Comparison of ENCODE assay signal across 9 mouse cellular contexts in genomic region chr9:68655018-68656005, GRCm38 (mm10). TPM values are rescaled to one million over a fixed set of nuclear protein-coding genes. Genes with fewer than 3 reads are reported as not detected.
DNase-seq lines count a peak whose midpoint lies in the region; ATAC-seq lines count a peak whose summit lies in the region.
"Had no signal": no experiment of that assay in that cellular context is flagged by ENCODE, and none has a peak within 500 bp of the region (broad histone marks: within the 10 kb centered on the region; RNA-seq: fewer than 3 reads in every experiment).

No protein-coding gene starts in this region.

- no peak overlapping the region for H3K27ac ChIP-seq in hindbrain, embryonic 12.5 days

- ATAC-seq in hindbrain, embryonic 12.5 days (ENCODE audit: low FRiP score) = peak; percentile 58; the same call in 1 of the 2 replicates

- peak; percentile 51 for DNase-seq in ES-CJ7 (ENCODE audit: low read depth, low spot score)
- peak; percentile 74 for DNase-seq in cerebellum, adult 8-10 months
- DNase-seq in frontal cortex, postnatal 25 days (ENCODE audit: low spot score in 2 of 2) = peak; percentile 9 to 20
- peak; percentile 33 to 58 for DNase-seq in left cerebral cortex, adult 18-20 months (ENCODE audit: low spot score in 2 of 2)
- peak; percentile 20 for DNase-seq in lung, postnatal 14 days
- peak; percentile 29 for DNase-seq in right cerebral cortex, postnatal 14 days
- DNase-seq in spleen, adult 12 weeks (ENCODE audit: low spot score) = no peak

- peak overlapping the region; percentile 78 for H3K9ac ChIP-seq in hindbrain, embryonic 12.5 days

- 1% methylated on average over 31 of the region's 31 CpGs for WGBS in hindbrain, embryonic 12.5 days

- no peaks in the 10 kb centered on the region for H3K36me3 ChIP-seq in hindbrain, embryonic 12.5 days
- H3K36me3 ChIP-seq: G1E had no signal

- no peaks in the 10 kb centered on the region; the same call in 1 of the 2 replicates for H3K27me3 ChIP-seq in hindbrain, embryonic 12.5 days

- peak overlapping the region; percentile 78 for H3K4me3 ChIP-seq in hindbrain, embryonic 12.5 days

- H3K9me3 ChIP-seq in hindbrain, embryonic 12.5 days (replicated peaks) = no peaks in the 10 kb centered on the region

- peak overlapping the region; percentile 74 for H3K4me2 ChIP-seq in hindbrain, embryonic 12.5 days (replicated peaks)

- peaks cover 16% of the 10 kb centered on the region for H3K4me1 ChIP-seq in hindbrain, embryonic 12.5 days

RNA-seq across cellular contexts. Expression of gene Rora, which starts 1.7 kb away (rescaled TPM):
- polyA plus RNA-seq in hindbrain, embryonic 12.5 days (2016; fragmentation: Nextera tagmentation; extraction: Ambion mirVana) = 7.6 and 7.8 TPM in 2 replicates
- 10 to 100 TPM; 66.0 to 72.4 TPM for total RNA-seq in left cerebral cortex, adult 18-20 months (2021)
- polyA plus RNA-seq: G1E had no signal
